Mouse (Mus musculus): ENCODE data around the gene Mrps18a. TPM values are rescaled to one million over a fixed set of nuclear protein-coding genes. Genes with fewer than 3 reads are reported as not detected.
A peak's percentile ranks its signal among the peaks of the same experiment; 100 is the strongest.

Mrps18a gene
- polyA plus RNA-seq, 1 experiment: not detected

DNA sequence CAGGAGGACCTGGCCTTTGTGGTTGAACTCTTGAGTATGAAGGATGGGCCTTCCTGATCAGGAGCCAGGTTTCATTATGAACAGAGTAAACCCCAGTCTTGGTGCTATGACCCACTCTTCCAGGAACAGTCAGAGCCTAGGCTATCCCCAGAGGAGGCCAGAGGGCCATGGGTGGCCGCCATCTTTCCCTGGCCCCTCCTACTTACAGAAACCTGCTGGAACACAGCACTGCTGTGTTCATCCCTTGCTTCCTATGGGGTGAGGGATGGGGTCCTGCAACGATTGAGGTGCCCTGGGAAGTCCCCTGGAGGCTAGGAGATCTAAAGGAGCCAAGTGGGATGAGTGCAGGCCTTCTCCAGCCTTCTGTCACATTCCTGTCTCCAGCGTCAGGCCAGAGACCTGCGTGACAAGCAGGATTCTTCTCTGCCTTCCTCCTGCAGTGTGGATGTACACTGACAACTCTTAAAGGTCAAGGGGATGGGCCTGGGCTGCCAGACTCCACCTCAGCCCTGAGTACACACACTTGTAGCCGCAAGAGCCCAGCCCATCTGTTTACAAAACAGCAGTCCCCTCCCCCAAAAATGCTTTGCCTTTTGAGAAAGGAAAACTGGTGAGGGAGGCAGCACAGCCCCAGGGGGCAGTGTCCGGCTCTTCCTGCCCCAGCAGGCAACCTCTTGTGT is 17.2 kb downstream of the Mrps18a start:
- Histone ChIP-seq H3K4me1 (ENCODE audit: control insufficient read depth, insufficient read depth, low read length) (no peaks in the 10 kb centered on the region), H3K27ac (ENCODE audit: insufficient read depth, low read depth, low read length) (no peak overlapping the region), H3K4me3 (ENCODE audit: insufficient read depth, low read depth, low read length) (no peak overlapping the region)
- TF ChIP-seq CTCF (IDR thresholded peaks at IDR 0.05; ENCODE audit: insufficient read depth, low read depth, low read length) (no peak), POLR2A (IDR thresholded peaks at IDR 0.05; ENCODE audit: insufficient read depth, low read depth, low read length) (no peak)
- 78% methylated on average over 6 of the region's 6 CpGs for WGBS

DNA sequence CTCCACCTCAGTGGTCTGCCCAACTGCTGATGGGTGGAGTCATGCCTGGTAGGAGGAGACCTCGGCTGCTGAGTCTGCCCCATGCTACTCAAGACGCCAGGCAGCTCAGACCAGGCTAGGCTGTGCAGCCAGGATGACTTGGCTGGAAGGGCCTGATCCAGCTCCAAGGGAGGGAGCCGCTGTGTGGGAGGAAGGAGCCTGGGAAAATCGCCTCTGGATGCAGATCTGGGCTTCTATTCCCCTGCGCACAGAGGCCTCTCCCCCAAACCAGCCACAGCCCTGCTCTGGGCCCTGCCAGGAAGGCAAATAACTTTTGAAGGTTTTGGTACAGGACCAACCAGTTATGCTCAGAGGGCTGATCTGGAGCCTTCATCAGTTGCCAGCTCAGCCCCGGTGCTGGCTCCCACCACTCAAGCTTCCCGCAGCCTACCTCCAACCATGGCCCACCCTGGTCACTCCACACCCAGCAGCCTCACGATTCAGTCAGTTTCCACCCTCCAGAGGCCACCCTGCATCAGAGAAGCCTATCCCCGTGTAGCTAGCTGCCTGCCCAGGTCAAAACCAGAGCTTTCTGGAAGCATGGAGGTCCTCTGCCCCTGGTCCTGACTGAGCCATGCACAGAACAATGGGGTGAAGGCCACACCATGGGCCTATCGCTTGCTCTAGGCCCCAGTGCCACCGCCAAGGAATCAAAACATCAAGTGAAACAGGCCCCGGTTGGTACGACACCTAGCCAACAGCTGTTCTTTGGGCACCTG is 19.1 kb downstream of the Mrps18a start:
- TF ChIP-seq POLR2A (IDR thresholded peaks at IDR 0.05; ENCODE audit: insufficient read depth, low read depth, low read length) (no peak), CTCF (IDR thresholded peaks at IDR 0.05; ENCODE audit: insufficient read depth, low read depth, low read length) (no peak)
- no peaks in the 10 kb centered on the region for H3K4me1 ChIP-seq (ENCODE audit: control insufficient read depth, insufficient read depth, low read length)
- no peak overlapping the region for H3K4me3 ChIP-seq (ENCODE audit: insufficient read depth, low read depth, low read length)
- peak overlapping the region; percentile 21; the same call in 1 of the 2 replicates for H3K27ac ChIP-seq (ENCODE audit: insufficient read depth, low read depth, low read length)
- WGBS: 57% methylated on average over 13 of the region's 13 CpGs

DNA sequence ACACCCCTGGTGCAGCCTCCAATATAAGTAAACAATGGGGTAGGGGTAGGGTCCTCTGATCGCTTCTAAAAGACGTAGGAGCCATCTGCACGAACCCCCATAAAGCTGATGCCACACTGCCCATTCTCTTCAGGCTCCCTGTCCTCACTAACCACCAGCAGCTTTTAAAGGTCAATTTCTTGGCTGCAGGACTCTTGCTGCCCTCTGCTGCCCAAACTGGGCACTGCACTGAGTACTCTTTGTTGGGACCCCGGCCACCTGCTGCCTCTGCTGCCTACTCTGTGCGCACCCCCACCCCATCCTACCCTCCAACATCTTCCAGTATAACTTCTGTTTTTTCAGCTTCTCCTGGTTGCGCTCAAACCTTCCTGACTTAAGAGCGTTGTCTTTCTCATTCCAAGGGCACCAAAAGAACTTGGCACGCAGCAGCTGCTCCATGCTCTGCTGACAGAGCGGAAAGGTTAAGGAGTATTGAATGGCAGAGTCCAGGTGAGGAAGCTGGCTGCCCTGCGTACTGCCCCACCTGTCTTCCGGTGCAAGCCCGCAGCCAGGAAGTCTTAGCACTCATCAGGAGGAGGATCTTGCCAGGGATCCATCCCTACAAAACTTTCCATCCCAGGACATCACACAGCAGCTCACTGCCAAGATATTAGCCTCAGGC is 21.4 kb downstream of the Mrps18a start:
- no peak overlapping the region for H3K27ac ChIP-seq (ENCODE audit: insufficient read depth, low read depth, low read length)
- 20% methylated on average over 12 of the region's 12 CpGs for WGBS
- no peak for TF ChIP-seq POLR2A (IDR thresholded peaks at IDR 0.05; ENCODE audit: insufficient read depth, low read depth, low read length)
- TF ChIP-seq CTCF (IDR thresholded peaks at IDR 0.05; ENCODE audit: insufficient read depth, low read depth, low read length): peak; percentile 82

DNA sequence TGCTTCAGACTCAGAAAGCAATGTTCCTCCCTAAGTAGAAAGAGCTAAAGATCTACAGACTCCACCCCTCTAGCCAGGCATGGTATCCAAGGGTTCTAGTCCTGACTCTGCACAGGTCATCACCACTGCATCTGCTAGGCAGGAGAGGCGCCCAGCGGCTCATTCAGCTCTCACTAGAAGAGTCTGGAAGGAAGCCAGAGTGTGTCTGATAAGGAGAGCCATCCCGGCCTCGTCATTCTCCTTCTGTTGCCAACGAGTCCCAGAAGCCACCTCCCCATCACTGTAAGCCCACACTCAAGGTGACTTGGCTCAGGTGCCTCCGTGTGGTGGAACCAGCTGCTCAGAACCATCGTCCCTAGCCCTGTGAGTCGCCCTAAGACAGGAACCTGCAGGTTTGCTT is 22.1 kb downstream of the Mrps18a start:
- WGBS: 74% methylated on average over 8 of the region's 8 CpGs
- Histone ChIP-seq H3K4me1 (ENCODE audit: control insufficient read depth, insufficient read depth, low read length) (no peaks in the 10 kb centered on the region), H3K4me3 (ENCODE audit: insufficient read depth, low read depth, low read length) (no peak overlapping the region), H3K27ac (ENCODE audit: insufficient read depth, low read depth, low read length) (no peak overlapping the region)
- TF ChIP-seq CTCF (IDR thresholded peaks at IDR 0.05; ENCODE audit: insufficient read depth, low read depth, low read length): no peak
- TF ChIP-seq POLR2A (IDR thresholded peaks at IDR 0.05; ENCODE audit: insufficient read depth, low read depth, low read length): no peak

More for the DNA sequence above, 21.4 kb downstream of the Mrps18a start:
- Histone ChIP-seq H3K4me1 (ENCODE audit: control insufficient read depth, insufficient read depth, low read length) (no peaks in the 10 kb centered on the region), H3K4me3 (ENCODE audit: insufficient read depth, low read depth, low read length) (no peak overlapping the region)

DNA sequence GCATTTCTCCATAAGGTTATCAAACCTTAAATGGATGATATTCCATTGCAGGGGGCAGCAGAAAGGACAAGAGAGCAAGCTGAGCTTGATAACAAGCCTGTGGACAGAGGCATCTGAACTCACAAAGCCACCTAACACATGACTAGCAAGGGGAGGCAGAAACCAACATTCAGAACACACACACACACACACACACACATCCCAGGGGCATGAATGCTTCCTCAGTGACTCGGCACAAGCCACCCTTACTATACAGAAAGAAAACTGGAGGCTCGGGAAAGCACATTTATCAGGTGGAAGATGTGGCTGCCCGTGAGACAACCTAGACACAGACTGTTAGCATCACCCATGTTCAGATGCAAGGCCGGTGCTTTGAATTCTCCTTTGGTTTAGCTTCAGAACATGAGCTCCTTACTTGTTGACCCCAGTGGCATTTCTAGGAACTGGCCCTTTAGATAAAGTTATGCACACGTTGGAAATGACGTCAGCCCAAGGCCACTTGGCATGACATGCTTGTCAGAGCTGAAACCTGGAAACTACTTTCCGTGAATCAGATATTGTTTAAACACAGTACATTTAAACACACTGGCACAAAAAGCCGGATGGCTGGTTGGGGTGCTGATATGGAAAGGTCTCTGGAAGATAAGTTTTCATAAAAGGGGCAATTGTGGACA is 27.9 kb downstream of the Mrps18a start:
- Histone ChIP-seq H3K4me1 (ENCODE audit: control insufficient read depth, insufficient read depth, low read length) (peaks cover 8% of the 10 kb centered on the region), H3K4me3 (ENCODE audit: insufficient read depth, low read depth, low read length) (no peak overlapping the region), H3K27ac (ENCODE audit: insufficient read depth, low read depth, low read length) (no peak overlapping the region)
- TF ChIP-seq POLR2A (IDR thresholded peaks at IDR 0.05; ENCODE audit: insufficient read depth, low read depth, low read length) (no peak), CTCF (IDR thresholded peaks at IDR 0.05; ENCODE audit: insufficient read depth, low read depth, low read length) (no peak)
- WGBS: 80% methylated on average over 8 of the region's 8 CpGs

DNA sequence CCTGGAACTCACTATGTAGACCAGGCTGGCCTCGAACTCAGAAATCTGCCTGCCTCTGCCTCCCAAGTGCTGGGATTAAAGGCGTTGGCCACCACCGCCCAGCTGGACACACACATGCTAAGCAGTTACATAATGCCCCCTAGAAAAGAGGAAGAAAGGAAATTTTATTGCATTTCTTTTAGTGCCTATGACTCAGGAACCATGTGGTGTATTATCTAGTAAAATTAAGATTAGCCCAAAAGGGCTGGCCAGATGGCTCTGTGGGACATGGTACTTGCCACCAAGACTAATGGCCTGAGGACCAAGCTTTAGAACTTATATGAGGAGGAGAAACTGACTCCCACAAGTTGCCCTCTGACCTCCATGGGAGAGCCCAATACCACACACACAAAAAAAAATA is 29.1 kb downstream of the Mrps18a start:
- H3K4me3 ChIP-seq (ENCODE audit: insufficient read depth, low read depth, low read length): no peak overlapping the region
- H3K4me1 ChIP-seq (ENCODE audit: control insufficient read depth, insufficient read depth, low read length): peaks cover 10% of the 10 kb centered on the region
- WGBS: 94% methylated on average over 3 of the region's 3 CpGs
- H3K27ac ChIP-seq (ENCODE audit: insufficient read depth, low read depth, low read length): no peak overlapping the region
- TF ChIP-seq CTCF (IDR thresholded peaks at IDR 0.05; ENCODE audit: insufficient read depth, low read depth, low read length) (no peak), POLR2A (IDR thresholded peaks at IDR 0.05; ENCODE audit: insufficient read depth, low read depth, low read length) (no peak)

DNA sequence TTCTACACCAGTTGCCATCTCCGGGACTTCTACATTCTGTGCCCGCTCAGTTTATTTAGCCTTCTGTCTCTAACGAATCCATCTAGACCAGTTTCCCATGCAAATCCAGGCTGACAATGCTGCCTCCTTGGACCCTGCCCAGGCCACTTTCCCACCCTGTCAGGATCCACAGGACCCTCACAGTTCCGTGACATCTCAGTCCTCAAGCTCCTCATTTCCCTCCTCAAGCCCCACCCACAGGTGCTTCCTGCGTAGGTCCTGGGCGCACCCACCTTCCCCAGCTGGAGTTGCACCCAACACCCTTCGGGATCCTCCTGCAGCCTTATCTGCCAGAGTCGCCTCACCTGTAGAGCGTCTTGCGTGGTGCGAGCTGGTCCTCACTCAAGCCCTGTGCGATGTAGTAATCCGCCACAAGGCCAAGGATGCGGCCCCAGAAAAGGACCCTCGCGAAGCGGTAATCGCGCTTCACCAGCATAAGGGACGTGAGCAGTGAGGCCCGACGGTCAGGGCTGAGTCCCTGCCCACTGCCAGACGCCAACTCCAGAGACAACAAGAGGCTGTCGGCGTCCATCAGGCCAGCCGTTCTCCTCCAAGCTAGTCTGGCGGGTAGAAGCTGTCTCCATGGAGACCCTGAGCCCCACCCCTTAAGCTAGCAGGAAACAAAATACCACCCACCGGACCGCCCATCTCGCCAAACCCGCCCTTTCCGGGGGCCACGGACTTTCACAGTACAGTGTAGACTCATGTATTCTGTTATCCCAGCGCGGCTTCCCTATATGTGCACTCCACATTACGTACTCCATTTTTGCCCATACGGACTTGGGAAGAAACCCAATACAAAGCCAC is 33.0 kb downstream of the Mrps18a start, which contains the start of gene Rsph9:
TSS of gene Rsph9 (minus strand) at position 639 of the 846 bp plus-strand sequence.
- H3K27ac ChIP-seq (ENCODE audit: insufficient read depth, low read depth, low read length): no peak within 1 kb of the TSS
- whole genome bisulfite sequencing: 3% methylated on average over 37 of the region's 37 CpGs

More for the DNA sequence above, 33.0 kb downstream of the Mrps18a start, which contains the start of gene Rsph9:
- H3K4me1 ChIP-seq (ENCODE audit: control insufficient read depth, insufficient read depth, low read length): peaks cover 10% of the 10 kb centered on the region
- peak within 1 kb of the TSS; percentile 58 for H3K4me3 ChIP-seq (ENCODE audit: insufficient read depth, low read depth, low read length)
- no peak for TF ChIP-seq CTCF (IDR thresholded peaks at IDR 0.05; ENCODE audit: insufficient read depth, low read depth, low read length)
- 0 out of 2 replicates have a peak, but pooled peaks have one; percentile 33 for TF ChIP-seq POLR2A (IDR thresholded peaks at IDR 0.05; ENCODE audit: insufficient read depth, low read depth, low read length)
